Mouse (Mus musculus) neural tube, embryonic 13.5 days (tissue): ENCODE measurements around the gene Ubxn10. TPM values are rescaled to one million over a fixed set of nuclear protein-coding genes. Genes with fewer than 3 reads are reported as not detected.

Experiments used
- ATAC-seq: fragments of 200-750 bp; cut with Nextera tagmentation; 2 replicates; pipeline ENCODE4 v1.8.0; 2017; ENCODE audit warnings: low read depth, mild to moderate bottlenecking, moderate TSS enrichment, moderate library complexity
- H3K27ac ChIP-seq: fragments of 300-500 bp; sonication (generic); replicated peaks from 2 replicates; pipeline ENCODE4 v1.5.1; 2015; ENCODE audit warnings: moderate library complexity, mild to moderate bottlenecking, inconsistent platforms
- H3K27me3 ChIP-seq: fragments of 300-500 bp; sonication (generic); 2 replicates; pipeline ENCODE4 v1.6.1; 2015; ENCODE audit warnings: mild to moderate bottlenecking, inconsistent platforms
- H3K36me3 ChIP-seq: fragments of 300-500 bp; sonication (generic); 2 replicates; pipeline ENCODE4 v1.6.1; 2015; ENCODE audit warnings: mild to moderate bottlenecking, inconsistent platforms
- H3K4me1 ChIP-seq: fragments of 300-500 bp; sonication (generic); replicated peaks from 2 replicates; pipeline ENCODE4 v1.6.1; 2015; ENCODE audit warnings: inconsistent platforms
- H3K4me2 ChIP-seq: fragments of 300-500 bp; sonication (generic); 2 replicates; pipeline ENCODE4 v1.6.1; 2015; ENCODE audit warnings: inconsistent platforms, mild to moderate bottlenecking, moderate library complexity
- H3K4me3 ChIP-seq: fragments of 300-500 bp; sonication (generic); 2 replicates; pipeline ENCODE4 v1.5.1; 2015; ENCODE audit warnings: mild to moderate bottlenecking, inconsistent platforms
- H3K9ac ChIP-seq: fragments of 300-500 bp; sonication (generic); 2 replicates; pipeline ENCODE4 v1.6.1; 2015; ENCODE audit warnings: moderate library complexity, mild to moderate bottlenecking, inconsistent platforms
- H3K9me3 ChIP-seq: fragments of 300-500 bp; sonication (generic); 2 replicates; pipeline ENCODE4 v1.6.1; 2016; ENCODE audit warnings: inconsistent platforms
- WGBS: fragments of 180-500 bp; shearing (Covaris S2); methylation state at CpG from one replicate; pipeline ENCODE4 v1.1.7; 2015; 5-methylcytosine and 5-hydroxymethylcytosine counted together
- polyA plus RNA-seq: library from polyadenylated mRNA; unstranded; fragments of >200 nt; fragmentation: Nextera tagmentation; extraction: Ambion mirVana; gene quantifications from 2 replicates; pipeline ENCODE4 v1.2.1, GENCODE M21; 2015

Ubxn10 gene
- polyA plus RNA-seq, 1 experiment from 2014 or later, result 1.9 TPM

- no peak for ATAC-seq
- no peaks in the 10 kb centered on the region for H3K9me3 ChIP-seq
- 85% methylated on average over 11 of the region's 11 CpGs for WGBS
- H3K27me3 ChIP-seq, result peaks cover 9% of the 10 kb centered on the region; the same call in 1 of the 2 replicates
- H3K4me1 ChIP-seq, result peaks cover 7% of the 10 kb centered on the region
- no peak overlapping the region for H3K4me2 ChIP-seq
- H3K9ac ChIP-seq, result no peak overlapping the region
- H3K36me3 ChIP-seq, result no peaks in the 10 kb centered on the region
- no peak overlapping the region for H3K27ac ChIP-seq
- H3K4me3 ChIP-seq, result no peak overlapping the region
Observed at GRCm38 (mm10) chr4:138670093-138670889, 66.7 kb downstream of the Ubxn10 start.

GRCm38 (mm10) chr4:138666521-138666920 lies 70.4 kb downstream of the Ubxn10 start:
- Histone ChIP-seq H3K9ac (no peak overlapping the region), H3K4me1 (no peaks in the 10 kb centered on the region), H3K4me3 (no peak overlapping the region), H3K27ac (no peak overlapping the region), H3K36me3 (no peaks in the 10 kb centered on the region), H3K9me3 (no peaks in the 10 kb centered on the region), H3K27me3 (no peaks in the 10 kb centered on the region), H3K4me2 (no peak overlapping the region)
- no peak for ATAC-seq
- WGBS, result 79% methylated on average over 10 of the region's 10 CpGs

- Histone ChIP-seq H3K36me3 (no peaks in the 10 kb centered on the region), H3K4me2 (no peak overlapping the region), H3K9me3 (no peaks in the 10 kb centered on the region), H3K27ac (no peak overlapping the region), H3K9ac (no peak overlapping the region), H3K4me1 (no peaks in the 10 kb centered on the region), H3K4me3 (no peak overlapping the region), H3K27me3 (no peaks in the 10 kb centered on the region)
- ATAC-seq, result no peak
- WGBS, result 76% methylated on average over 11 of the region's 11 CpGs
Observed at GRCm38 (mm10) chr4:138659936-138660602, 76.9 kb downstream of the Ubxn10 start.

Other genes starting within 250 kb of the Ubxn10 start
- 0.21 and 0.48 TPM in 2 replicates for gene Vwa5b1, start 101.3 kb downstream of the Ubxn10 start, polyA plus RNA-seq
- gene Pla2g2c, start 12.4 kb downstream of the Ubxn10 start, polyA plus RNA-seq, result 0.39 and 0.84 TPM in 2 replicates
- not detected in 2 replicates for gene Pla2g2f, start 20.5 kb upstream of the Ubxn10 start, polyA plus RNA-seq
- 1.1 and 2.6 TPM in 2 replicates for gene Pla2g2d, start 38.6 kb upstream of the Ubxn10 start, polyA plus RNA-seq
- gene Pla2g5, start 126.3 kb upstream of the Ubxn10 start, polyA plus RNA-seq, result 0.28 TPM in 1 of 2 replicates, not detected in the other
- not detected in 2 replicates for gene Gm13030, start 136.8 kb upstream of the Ubxn10 start, polyA plus RNA-seq
- not detected in 2 replicates for gene Pla2g2e, start 140.8 kb upstream of the Ubxn10 start, polyA plus RNA-seq
- 3.0 and 3.7 TPM in 2 replicates for gene Otud3, start 176.8 kb upstream of the Ubxn10 start, polyA plus RNA-seq
- gene Rnf186, start 229.9 kb upstream of the Ubxn10 start, polyA plus RNA-seq, result not detected in 2 replicates
- gene Tmco4, start 235.7 kb upstream of the Ubxn10 start, polyA plus RNA-seq, result 0.80 and 1.2 TPM in 2 replicates